Mouse (Mus musculus): ENCODE results near the gene Nlgn1.

GRCm38 (mm10) chr3:26153782-26154181 is 178.5 kb downstream of the Nlgn1 start:
- no peak for TF ChIP-seq POLR2A (IDR thresholded peaks at IDR 0.05; ENCODE audit: low read depth, low read length)
- no peak for TF ChIP-seq CTCF (IDR thresholded peaks at IDR 0.05; ENCODE audit: extremely low read depth, insufficient read length, insufficient replicate concordance, low read depth, low read length)

All from small intestine, adult 2 months (tissue).